Mouse (Mus musculus) embryo, embryonic 11.5 days (tissue): ENCODE measurements around the gene Gm38394.

Experiments used
- DNase-seq: peaks from one replicate; pipeline ENCODE4 v3.0.0-alpha.2; 2012; ENCODE audit warnings: low read depth, low spot score

Gene Gm38394

DNA sequence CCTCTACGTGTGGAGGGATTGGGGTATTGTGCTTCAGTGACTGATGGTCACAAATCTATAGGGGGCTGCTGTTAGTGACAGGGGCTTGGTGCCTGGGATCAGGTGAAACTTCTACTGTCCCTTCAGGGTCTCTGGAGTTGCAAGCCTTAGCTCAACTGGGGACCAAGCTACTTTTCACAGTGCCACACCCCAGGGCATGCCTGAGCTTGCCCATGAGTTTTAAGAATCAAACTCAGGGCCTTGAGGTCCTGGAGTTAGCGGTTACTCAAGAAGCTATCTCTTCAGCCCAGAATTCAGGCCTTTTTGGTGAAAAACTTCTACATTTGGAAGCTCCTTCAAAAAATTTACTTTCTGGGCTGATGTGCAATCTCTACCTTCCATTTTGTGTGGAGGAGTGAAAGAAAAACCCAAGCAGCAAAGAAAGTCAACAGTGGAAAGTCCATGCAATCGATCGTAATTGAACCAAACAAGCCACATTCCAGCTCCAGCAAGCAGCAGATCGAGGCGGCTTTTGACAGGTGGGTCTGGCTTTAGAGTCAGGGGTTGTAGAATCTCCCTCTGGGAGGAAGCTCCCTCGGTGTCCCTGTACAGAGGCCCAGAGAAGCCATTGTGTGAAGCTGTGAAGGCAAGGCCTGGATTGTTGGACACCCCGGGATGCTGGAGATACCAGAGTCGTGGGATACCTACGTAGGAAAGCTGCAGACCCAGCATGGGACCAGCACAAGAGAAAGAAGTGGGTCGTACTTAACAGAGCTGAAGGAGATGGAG is 3.3 kb upstream of the Gm38394 start:
- DNase-seq = no peak

- DNase-seq = no peak
These were observed 2.3 kb upstream of the Gm38394 start for GRCm38 (mm10) chr1:133663427-133663826.

DNA sequence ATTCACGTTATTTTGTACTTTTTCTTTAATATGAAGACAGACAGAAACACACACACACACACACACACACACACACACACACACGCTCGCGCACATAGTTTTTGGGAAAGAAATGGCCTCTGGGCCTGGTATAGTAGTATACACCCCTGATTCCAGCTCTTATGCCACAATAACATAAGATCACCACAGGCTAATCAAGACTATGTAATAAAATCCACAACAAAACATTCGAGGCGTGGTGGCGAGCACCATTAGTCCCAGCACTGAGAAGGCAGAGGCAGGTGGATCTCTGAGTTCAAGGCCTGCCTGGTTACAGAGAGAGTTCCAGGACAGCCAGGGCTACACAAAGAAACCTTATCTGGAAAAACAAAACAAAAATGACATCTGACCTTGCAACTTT is 1.8 kb upstream of the Gm38394 start:
- DNase-seq = no peak

DNA sequence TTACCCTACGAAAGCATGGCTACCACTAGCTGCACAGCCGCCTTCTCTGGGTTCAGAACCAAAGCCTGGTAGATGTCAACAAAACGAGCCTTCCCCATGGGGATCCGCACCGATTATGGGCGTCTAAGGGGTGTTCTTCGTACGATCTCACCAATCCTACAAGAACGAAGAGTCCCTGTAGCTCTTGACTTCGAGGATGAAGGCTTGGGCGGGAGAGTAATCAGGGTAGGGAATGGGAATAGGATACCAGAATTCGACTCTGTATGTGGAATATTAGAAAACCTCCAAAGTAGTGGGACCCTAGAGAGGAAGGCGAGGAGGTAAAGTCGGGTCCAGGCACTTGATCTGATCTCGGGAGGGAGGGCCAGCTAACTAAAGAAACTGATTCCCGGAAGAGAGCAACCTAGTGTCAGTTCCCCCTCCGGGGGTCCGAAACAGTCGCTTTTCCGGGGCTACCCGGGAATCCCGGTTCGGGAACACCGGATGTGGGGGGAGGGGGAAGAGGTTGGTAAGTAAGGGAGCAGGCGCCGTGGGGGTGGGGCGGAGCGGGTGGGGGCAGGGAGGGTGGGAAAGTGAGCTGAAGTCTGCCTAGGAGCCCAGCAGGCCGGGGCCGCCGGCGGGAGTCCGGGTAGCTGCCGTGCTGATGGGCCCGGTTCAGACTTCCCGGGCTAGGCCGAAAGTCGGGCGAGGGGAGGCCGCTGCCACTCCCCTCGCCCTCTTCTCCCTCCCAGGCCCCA is 484 bp downstream of the Gm38394 start, which contains the start of gene Zbed6:
Gene Zbed6, minus strand, starts transcription at position 420 of the 737 bp plus-strand sequence.
- peak; percentile 49 for DNase-seq

DNA sequence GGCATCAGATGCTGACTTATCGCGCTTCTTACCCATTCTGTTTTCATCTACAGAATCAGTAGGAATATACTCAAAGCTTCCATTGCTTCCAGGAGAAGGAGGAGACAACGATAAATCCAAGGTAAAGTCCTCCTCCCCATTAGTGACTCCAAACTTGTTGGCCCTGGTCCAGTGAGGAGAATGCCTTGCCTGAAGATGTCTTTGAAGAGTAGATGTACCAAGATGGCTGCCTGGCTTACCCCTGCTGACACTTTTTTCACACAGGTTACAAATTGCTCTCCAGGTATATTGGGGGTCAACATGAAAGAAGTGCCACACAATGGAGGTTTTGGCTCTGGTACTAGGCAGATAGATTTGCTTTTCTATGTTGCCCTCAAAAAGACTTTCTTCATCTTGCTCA is 2.2 kb downstream of the Gm38394 start:
- no peak for DNase-seq

DNA sequence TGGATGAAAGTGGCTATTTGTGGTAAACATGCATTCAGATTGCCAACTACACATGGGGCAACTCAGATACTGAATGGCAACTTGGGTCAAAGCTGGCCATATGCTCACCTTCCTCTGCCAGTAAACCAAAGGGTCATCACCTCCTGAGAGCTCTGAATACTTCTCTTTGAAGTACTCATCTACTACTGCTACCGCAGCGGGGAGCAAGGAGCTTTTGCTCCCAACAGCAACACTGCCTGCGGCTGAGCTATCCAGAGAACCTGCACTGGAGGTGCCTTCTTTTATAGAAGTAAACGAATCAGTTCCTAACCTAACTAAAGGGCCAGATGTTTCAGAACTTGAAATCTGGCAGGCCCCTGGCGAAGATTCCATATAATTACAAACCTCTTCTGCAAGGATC is 4.3 kb downstream of the Gm38394 start:
- DNase-seq = no peak

DNA sequence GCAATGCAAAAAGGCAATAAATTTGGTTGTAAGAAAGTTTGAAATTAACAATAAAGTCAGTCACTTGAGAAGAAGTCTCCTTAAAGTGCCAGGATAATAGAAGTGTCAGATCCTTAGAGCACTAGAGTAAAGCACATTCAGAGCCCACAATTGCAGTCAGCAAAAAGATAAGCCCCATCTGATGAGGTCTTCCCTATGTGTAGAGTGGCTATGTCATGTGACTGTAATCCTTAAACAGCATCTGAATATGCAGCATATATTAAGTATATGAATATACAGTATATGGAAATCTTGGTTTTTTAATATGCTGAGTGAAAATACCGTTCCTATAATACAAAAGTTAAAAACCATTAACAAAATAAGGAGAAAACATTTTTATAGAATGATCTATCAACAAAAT is 8.1 kb downstream of the Gm38394 start:
- no peak for DNase-seq

DNA sequence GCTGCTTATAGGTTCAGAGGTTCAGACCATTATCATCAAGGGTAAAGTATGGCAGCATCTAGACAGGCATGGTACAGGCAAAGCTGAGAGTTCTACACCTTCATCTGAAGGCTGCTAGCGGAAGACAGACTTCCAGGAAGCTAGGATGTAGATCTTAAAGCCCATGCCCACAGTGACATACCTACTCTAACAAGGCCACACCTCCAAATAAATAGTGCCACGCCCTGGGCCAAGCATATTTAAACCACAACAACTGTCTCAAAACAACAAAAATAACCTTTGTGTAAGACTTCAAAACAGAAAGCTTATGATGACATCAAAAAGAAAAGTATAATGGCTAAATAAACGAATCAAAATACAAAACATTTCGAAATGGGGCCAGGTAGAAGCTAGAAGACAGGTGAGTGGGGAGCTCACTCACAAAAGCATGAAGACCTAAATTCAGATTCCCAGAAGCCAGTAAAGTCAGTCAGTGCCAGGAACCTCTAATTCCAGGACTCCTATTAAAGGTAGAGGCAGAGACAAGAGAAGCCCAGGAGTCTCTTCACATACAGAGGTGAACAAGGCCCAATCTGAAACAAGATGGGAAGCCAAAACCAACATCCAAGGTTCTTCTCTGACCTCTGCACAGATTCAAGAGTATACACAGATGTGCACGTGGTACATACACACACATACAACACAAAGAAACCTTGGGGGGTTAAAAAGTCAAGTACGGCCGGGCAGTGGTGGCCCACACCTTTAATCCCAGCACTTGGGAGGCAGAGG is 10.6 kb downstream of the Gm38394 start:
- no peak for DNase-seq

DNA sequence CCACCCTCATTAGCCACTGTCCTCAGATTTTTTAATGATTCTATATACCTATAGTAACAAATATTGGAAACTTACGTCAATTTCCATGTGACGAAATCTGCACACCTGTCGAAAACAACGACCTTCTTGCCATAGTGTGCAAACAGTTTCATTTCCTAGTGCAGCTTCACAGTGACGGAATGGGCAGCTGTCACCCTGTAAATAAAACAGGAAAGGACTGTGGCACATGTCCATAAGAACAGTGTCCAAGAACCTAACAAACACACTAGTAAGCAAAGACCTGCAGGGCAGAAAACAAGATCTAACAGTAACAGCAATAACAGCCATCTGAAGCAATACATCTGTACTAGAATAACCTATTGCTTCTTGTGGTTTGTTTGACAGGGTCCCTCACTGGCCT is 15.5 kb downstream of the Gm38394 start:
- no peak for DNase-seq

DNA sequence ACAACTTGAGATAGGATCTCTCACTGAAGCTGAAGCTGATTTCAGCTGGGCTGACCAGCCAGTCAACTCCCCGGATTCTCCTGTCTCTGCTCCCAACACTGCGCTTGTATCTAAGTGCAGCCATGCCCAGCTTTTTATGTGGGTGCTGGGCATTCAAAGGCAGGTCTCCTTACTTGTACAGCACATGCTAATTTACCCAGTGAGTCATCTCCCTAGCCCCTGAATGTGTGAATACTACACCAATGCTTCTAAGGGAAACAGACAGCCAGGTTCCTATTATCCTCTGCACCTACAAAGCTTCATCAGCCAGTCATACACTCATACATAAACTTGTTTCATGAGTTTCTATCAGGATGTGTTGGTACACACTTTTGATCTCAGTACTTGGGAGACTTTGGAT is 20.0 kb downstream of the Gm38394 start:
- DNase-seq = no peak

DNA sequence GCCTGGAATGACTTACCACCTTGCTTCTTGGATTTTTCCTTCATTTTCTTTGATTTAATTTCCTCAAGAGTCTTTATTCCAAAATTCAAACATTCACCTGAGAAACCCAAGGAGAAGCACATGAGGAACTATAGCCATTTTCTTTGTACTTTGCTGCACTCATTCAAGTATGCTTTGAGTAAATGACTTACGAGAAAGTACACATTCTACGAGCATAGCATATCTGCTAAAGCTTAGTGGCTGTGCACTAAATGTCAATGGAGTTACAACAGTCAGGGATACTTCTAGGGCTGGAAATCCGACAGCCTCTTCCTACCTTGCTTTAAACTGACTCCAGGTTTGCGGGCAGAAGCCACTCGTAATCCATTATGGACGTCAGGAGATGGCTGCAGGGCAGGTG is 22.6 kb downstream of the Gm38394 start:
- DNase-seq = no peak

- no peak for DNase-seq
These were observed 28.9 kb downstream of the Gm38394 start for GRCm38 (mm10) chr1:133632168-133632567.

DNA sequence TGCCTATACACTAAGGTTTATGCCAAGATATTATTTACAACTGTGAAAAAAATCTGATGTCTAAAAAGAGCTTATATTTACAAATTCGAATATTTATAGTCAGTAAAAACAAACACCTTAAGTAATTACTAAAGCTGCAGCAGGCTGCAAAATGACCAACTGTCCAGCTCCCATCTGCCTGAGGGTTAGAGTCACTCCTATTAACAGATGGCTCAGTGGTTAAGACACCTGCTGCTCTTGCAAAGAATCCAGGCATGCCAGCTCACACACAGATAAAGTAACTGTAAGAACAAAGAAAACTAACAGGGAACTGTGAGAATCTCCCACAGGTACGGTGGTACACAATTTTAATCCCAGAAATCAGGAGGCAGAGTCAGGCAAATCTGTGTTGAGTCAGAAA is 36.1 kb downstream of the Gm38394 start:
- DNase-seq = no peak

- no peak for DNase-seq
These were observed 42.8 kb downstream of the Gm38394 start for GRCm38 (mm10) chr1:133618311-133618710.

DNA sequence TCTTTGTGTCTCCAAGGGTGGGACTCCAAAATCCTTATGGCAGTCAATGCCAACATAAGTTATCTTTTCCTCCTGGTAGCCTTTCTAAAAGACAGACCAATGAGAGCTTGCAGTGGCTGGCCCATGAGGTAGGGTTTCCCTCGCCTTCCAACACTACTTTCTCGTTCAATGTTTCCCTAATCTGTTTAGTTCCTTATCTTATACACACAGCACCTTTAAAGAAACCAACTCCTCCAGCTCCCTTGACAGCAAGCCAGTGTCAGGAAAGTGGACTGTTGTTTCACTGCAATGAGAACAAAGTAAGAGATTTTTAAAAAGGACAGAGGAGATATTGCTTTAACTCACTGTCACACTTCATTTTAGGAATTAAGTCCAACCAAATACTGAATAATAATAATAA is 43.2 kb downstream of the Gm38394 start:
- no peak for DNase-seq

GRCm38 (mm10) chr1:133613817-133614216 is 47.3 kb downstream of the Gm38394 start:
- no peak for DNase-seq

- DNase-seq = no peak
These were observed 49.7 kb downstream of the Gm38394 start for GRCm38 (mm10) chr1:133611436-133611835.

DNA sequence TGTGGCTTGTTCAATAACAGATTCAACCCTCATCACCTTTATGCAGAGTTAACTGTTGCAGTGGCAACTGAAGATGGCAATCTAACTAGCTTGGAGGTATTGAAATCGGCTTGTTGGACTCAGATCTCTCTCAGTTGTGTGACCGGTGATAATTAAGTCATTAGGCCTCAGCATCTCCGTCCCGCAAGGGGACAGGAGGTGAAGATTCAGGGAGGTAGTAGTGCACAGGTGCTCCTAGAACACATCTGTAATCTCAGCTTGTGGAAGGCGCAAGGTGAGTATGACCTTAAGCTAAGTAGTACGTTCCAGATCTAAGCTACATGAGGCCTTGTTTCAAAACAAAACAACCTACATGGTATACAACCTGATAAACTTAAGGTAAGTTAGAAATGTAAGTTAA is 50.5 kb downstream of the Gm38394 start:
- DNase-seq = no peak

- DNase-seq = peak; percentile 95
These were observed 51.2 kb downstream of the Gm38394 start, which contains the start of gene Snrpe for GRCm38 (mm10) chr1:133609771-133610502. Snrpe (minus strand) TSS chr1:133610291.

DNA sequence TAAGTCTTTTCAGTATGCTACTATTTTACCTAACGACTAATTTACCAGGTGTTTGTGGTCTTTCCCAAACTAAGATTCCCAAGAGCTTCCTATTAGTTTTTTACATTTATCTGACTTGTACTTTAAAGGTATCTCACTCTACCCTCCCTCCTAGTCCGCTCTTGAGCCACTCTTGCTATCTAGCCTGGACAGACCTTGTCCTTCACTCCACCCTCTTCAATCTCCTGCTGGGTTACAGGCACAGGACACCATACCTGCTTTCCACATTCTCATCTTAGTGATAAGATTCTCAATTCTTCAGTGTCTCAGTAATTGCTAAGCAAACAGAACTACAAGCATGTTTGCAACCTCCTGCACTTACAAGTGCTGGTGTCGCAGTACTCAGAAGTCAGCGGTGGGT is 57.9 kb downstream of the Gm38394 start:
- no peak for DNase-seq

- DNase-seq = peak; percentile 34
These were observed 64.7 kb downstream of the Gm38394 start for GRCm38 (mm10) chr1:133596298-133597007.
